Mouse (Mus musculus) CH12.LX (cell line): ENCODE results near the gene Vwa3b. TPM values are rescaled to one million over a fixed set of nuclear protein-coding genes. Genes with fewer than 3 reads are reported as not detected.

Source experiments
- DNase-seq: peaks from one replicate; pipeline ENCODE4 v3.0.0-alpha.2; 2013; ENCODE audit errors: extremely low read depth
- H3K27ac ChIP-seq: 2 replicates; pipeline ENCODE4 v1.5.1; 2012; ENCODE audit warnings: low read depth, mild to moderate bottlenecking, control low read depth, moderate library complexity; ENCODE audit not compliant: insufficient read depth
- H3K27me3 ChIP-seq: replicated peaks from 2 replicates; pipeline ENCODE3; 2012; ENCODE audit warnings: inconsistent platforms
- H3K36me3 ChIP-seq, 2 experiments: replicated peaks in 1 of 2; 2 replicates each; pipeline versions ENCODE3 to v1.6.1; 2012; ENCODE audit warnings: inconsistent platforms in 1 of 2, low read length in 1 of 2, mild to moderate bottlenecking in 1 of 2, mixed read lengths in 1 of 2, moderate library complexity in 1 of 2; ENCODE audit not compliant: control insufficient read depth in 1 of 2, insufficient read depth in 1 of 2
- H3K4me1 ChIP-seq, 2 experiments: 2 replicates each; pipeline ENCODE4 v1.6.1; 2012; ENCODE audit warnings: inconsistent platforms in 1 of 2, moderate library complexity in 1 of 2; ENCODE audit not compliant: insufficient read depth in 2 of 2, control insufficient read depth in 1 of 2
- H3K4me2 ChIP-seq: 2 replicates; pipeline ENCODE4 v1.6.1; 2012; ENCODE audit warnings: low read depth, mild to moderate bottlenecking, control low read depth; ENCODE audit not compliant: poor library complexity, insufficient read depth, severe bottlenecking
- H3K4me3 ChIP-seq, 3 experiments: fragments of 150-350 bp in 1 of 3; sonication (generic) in 1 of 3; replicated peaks in 1 of 3; 2 replicates each; pipeline versions ENCODE3 to v1.5.1; 2011 to 2012; ENCODE audit warnings: low read depth in 2 of 3, low read length in 2 of 3, mild to moderate bottlenecking in 2 of 3, moderate library complexity in 2 of 3, control low read depth in 1 of 3, improper control_type of control experiment in 1 of 3, inconsistent platforms in 1 of 3, mixed read lengths in 1 of 3; ENCODE audit not compliant: poor library complexity in 1 of 3
- H3K79me2 ChIP-seq: replicated peaks from 2 replicates; pipeline ENCODE4 v1.6.1; 2012; ENCODE audit warnings: mild to moderate bottlenecking, moderate library complexity; ENCODE audit not compliant: control insufficient read depth, poor library complexity, insufficient read depth, severe bottlenecking; ENCODE audit errors: extremely low read depth
- H3K9ac ChIP-seq: 2 replicates; pipeline ENCODE4 v1.6.1; 2012; ENCODE audit warnings: low read depth, mild to moderate bottlenecking, control low read depth, moderate library complexity; ENCODE audit not compliant: insufficient read depth
- H3K9me3 ChIP-seq: replicated peaks from 2 replicates; pipeline ENCODE3; 2012; ENCODE audit warnings: low read length, inconsistent platforms, mixed read lengths
- BHLHE40 ChIP-seq: IDR thresholded peaks from 2 replicates; pipeline ENCODE4 v1.6.1; 2011; ENCODE audit warnings: mild to moderate bottlenecking, low read depth, low read length, improper control_type of control experiment
- CHD1 ChIP-seq: IDR thresholded peaks from 2 replicates; pipeline ENCODE4 v1.6.1; 2012; ENCODE audit warnings: low read depth, low read length, improper control_type of control experiment, inconsistent platforms
- CTCF ChIP-seq, 2 experiments: IDR thresholded peaks in 1 of 2; conservative IDR thresholded peaks in 1 of 2; 2 replicates each; pipeline ENCODE4 v1.5.1; 2011 to 2012; ENCODE audit warnings: low read depth in 2 of 2, low read length in 2 of 2, improper control_type of control experiment in 1 of 2, inconsistent platforms in 1 of 2, mild to moderate bottlenecking in 1 of 2, moderate library complexity in 1 of 2
- E2F4 ChIP-seq: IDR thresholded peaks from 2 replicates; pipeline ENCODE4 v1.6.1; 2011; ENCODE audit warnings: low read depth, low read length, improper control_type of control experiment; ENCODE audit not compliant: insufficient replicate concordance
- EP300 ChIP-seq: IDR thresholded peaks from 2 replicates; pipeline ENCODE4 v1.6.1; 2011; ENCODE audit warnings: low read length, improper control_type of control experiment
- ETS1 ChIP-seq: conservative IDR thresholded peaks from 2 replicates; pipeline ENCODE4 v1.6.1; 2012; ENCODE audit warnings: low read depth, mild to moderate bottlenecking, inconsistent platforms, low read length, improper control_type of control experiment, moderate library complexity
- GABPA ChIP-seq: IDR thresholded peaks from 2 replicates; pipeline ENCODE4 v1.6.1; 2012; ENCODE audit warnings: low read depth, low read length, improper control_type of control experiment, inconsistent platforms; ENCODE audit not compliant: insufficient replicate concordance
- HCFC1 ChIP-seq: IDR thresholded peaks from 2 replicates; pipeline ENCODE4 v1.6.1; 2012; ENCODE audit warnings: low read depth, mild to moderate bottlenecking, inconsistent platforms, low read length, improper control_type of control experiment
- IRF4 ChIP-seq: IDR thresholded peaks from 2 replicates; pipeline ENCODE4 v1.6.1; 2014; ENCODE audit warnings: low read depth, mild to moderate bottlenecking, inconsistent platforms, low read length, improper control_type of control experiment
- JUND ChIP-seq: conservative IDR thresholded peaks from 2 replicates; pipeline ENCODE4 v1.6.1; 2011; ENCODE audit warnings: low read depth, low read length, improper control_type of control experiment
- KAT2A ChIP-seq: IDR thresholded peaks from 2 replicates; pipeline ENCODE4 v1.6.1; 2012; ENCODE audit warnings: low read length, improper control_type of control experiment, inconsistent platforms; ENCODE audit not compliant: insufficient replicate concordance
- MAZ ChIP-seq: IDR thresholded peaks from 2 replicates; pipeline ENCODE4 v1.6.1; 2012; ENCODE audit warnings: low read depth, mild to moderate bottlenecking, inconsistent platforms, low read length, improper control_type of control experiment, moderate library complexity
- MYC ChIP-seq: IDR thresholded peaks from 2 replicates; pipeline ENCODE4 v1.6.1; 2011; ENCODE audit warnings: low read depth, mild to moderate bottlenecking, improper control_type of control experiment, low read length
- NELFE ChIP-seq: IDR thresholded peaks from 2 replicates; pipeline ENCODE4 v1.6.1; 2011; ENCODE audit warnings: low read depth, low read length, improper control_type of control experiment
- NRF1 ChIP-seq: IDR thresholded peaks from 2 replicates; pipeline ENCODE4 v1.6.1; 2014; ENCODE audit warnings: low read depth, mild to moderate bottlenecking, inconsistent platforms, low read length, improper control_type of control experiment, moderate library complexity
- PAX5 ChIP-seq: IDR thresholded peaks from 2 replicates; pipeline ENCODE4 v1.6.1; 2012; ENCODE audit warnings: low read length, inconsistent platforms, mixed read lengths
- POLR2AphosphoS2 ChIP-seq: IDR thresholded peaks from 2 replicates; pipeline ENCODE4 v1.6.1; 2011; ENCODE audit warnings: low read depth, low read length, improper control_type of control experiment
- RAD21 ChIP-seq: IDR thresholded peaks from 2 replicates; pipeline ENCODE4 v1.6.1; 2011; ENCODE audit warnings: low read depth, mild to moderate bottlenecking, low read length, improper control_type of control experiment, moderate library complexity
- RCOR1 ChIP-seq: conservative IDR thresholded peaks from 2 replicates; pipeline ENCODE4 v1.6.1; 2012; ENCODE audit warnings: low read depth, mild to moderate bottlenecking, inconsistent platforms, low read length, improper control_type of control experiment
- SIN3A ChIP-seq: IDR thresholded peaks from 2 replicates; pipeline ENCODE4 v1.6.1; 2012; ENCODE audit warnings: low read length, improper control_type of control experiment, inconsistent platforms
- SMC3 ChIP-seq: IDR thresholded peaks from 2 replicates; pipeline ENCODE4 v1.6.1; 2011; ENCODE audit warnings: low read depth, low read length, improper control_type of control experiment
- TBP ChIP-seq: conservative IDR thresholded peaks from 2 replicates; pipeline ENCODE4 v1.6.1; 2011; ENCODE audit warnings: low read depth, low read length, improper control_type of control experiment
- TCF12 ChIP-seq: IDR thresholded peaks from 2 replicates; pipeline ENCODE4 v1.6.1; 2014; ENCODE audit warnings: low read depth, mild to moderate bottlenecking, inconsistent platforms, low read length, improper control_type of control experiment
- UBTF ChIP-seq: IDR thresholded peaks from 2 replicates; pipeline ENCODE4 v1.6.1; 2012; ENCODE audit warnings: low read depth, mild to moderate bottlenecking, inconsistent platforms, low read length, improper control_type of control experiment, moderate library complexity
- USF2 ChIP-seq: conservative IDR thresholded peaks from 2 replicates; pipeline ENCODE4 v1.6.1; 2011; ENCODE audit warnings: low read depth, low read length, improper control_type of control experiment
- ZC3H11A ChIP-seq: IDR thresholded peaks from 2 replicates; pipeline ENCODE4 v1.6.1; 2012; ENCODE audit warnings: low read depth, mild to moderate bottlenecking, inconsistent platforms, low read length, improper control_type of control experiment
- ZMIZ1 ChIP-seq: IDR thresholded peaks from 2 replicates; pipeline ENCODE4 v1.6.1; 2012; ENCODE audit warnings: low read depth, mild to moderate bottlenecking, inconsistent platforms, low read length, improper control_type of control experiment
- ZNF384 ChIP-seq: IDR thresholded peaks from 2 replicates; pipeline ENCODE4 v1.6.1; 2012; ENCODE audit warnings: low read depth, low read length, improper control_type of control experiment, inconsistent platforms
- dilution Hi-C: fragments of 300-500 bp; cut with MboI; formaldehyde crosslinking; loops from 2 replicates; pipeline ENCODE4 v1.14.3; 2020; ENCODE audit warnings: low sequenced_read_pairs; ENCODE audit not compliant: extremely low pct_unique_long_range_greater_than_20kb, extremely low pct_ligation_motif_present
- in situ Hi-C: fragments of 300-500 bp; cut with MboI; formaldehyde crosslinking; loops from 3 replicates; pipeline ENCODE4 v1.14.3; 2019; ENCODE audit warnings: low sequenced_read_pairs, low pct_ligation_motif_present, low pct_unique_long_range_greater_than_20kb, mixed read lengths
- polyA plus RNA-seq: library from polyadenylated mRNA; unstranded; fragments of >175 nt; gene quantifications from 2 replicates; pipeline ENCODE4 v1.2.1, GENCODE M21; 2012; ENCODE audit warnings: low read depth; ENCODE audit not compliant: insufficient read length
- total RNA-seq, 2 experiments: library from RNA; depleted of rRNA; stranded (reverse); fragments of 300-350 nt in 1 of 2; fragments of >200 nt in 1 of 2; gene quantifications; 2 replicates each; pipeline ENCODE4 v1.2.3; 2012 to 2014

The Vwa3b gene
- total and polyA plus RNA-seq, 3 experiments, result not detected

DNA sequence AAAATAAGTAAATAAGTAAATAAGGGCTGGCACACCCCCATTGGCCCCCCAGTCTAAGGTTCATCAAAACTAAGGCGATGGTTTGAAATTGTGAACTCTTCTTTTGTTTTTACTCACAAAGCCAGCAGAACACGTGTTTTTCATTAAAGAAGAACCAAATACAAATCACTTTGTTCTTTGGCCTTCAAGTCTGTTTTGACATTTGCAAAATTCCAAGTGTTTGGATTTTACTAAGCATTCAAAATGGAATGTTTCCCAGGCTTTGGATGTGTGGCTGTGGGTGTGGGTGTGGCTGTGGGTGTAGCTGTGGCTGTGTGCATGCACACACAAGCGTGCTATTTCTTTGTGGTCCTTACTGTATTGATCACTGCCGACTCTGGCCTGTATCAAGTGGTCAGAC is 27.3 kb downstream of the Vwa3b start:
- Histone ChIP-seq H3K4me3 (no peak overlapping the region), H3K27me3 (no peaks in the 10 kb centered on the region), H3K4me2 (no peak overlapping the region), H3K27ac (no peak overlapping the region), H3K79me2 (no peaks in the 10 kb centered on the region), H3K4me1 (no peaks in the 10 kb centered on the region), H3K9ac (no peak overlapping the region), H3K36me3 (no peaks in the 10 kb centered on the region), H3K9me3 (peaks cover 9% of the 10 kb centered on the region)
- dilution Hi-C loops, result no loop called here
- in situ Hi-C loops, result no loop called here
- no peak for DNase-seq
- TF ChIP-seq KAT2A (no peak), TBP (no peak), CHD1 (no peak), SIN3A (no peak), RCOR1 (no peak), UBTF (no peak), RAD21 (no peak), IRF4 (no peak), USF2 (no peak), ZMIZ1 (no peak), EP300 (no peak), SMC3 (no peak), MYC (no peak), ZNF384 (no peak), POLR2AphosphoS2 (no peak), GABPA (no peak)
- TF ChIP-seq, all 38 proteins: peak for 0

DNA sequence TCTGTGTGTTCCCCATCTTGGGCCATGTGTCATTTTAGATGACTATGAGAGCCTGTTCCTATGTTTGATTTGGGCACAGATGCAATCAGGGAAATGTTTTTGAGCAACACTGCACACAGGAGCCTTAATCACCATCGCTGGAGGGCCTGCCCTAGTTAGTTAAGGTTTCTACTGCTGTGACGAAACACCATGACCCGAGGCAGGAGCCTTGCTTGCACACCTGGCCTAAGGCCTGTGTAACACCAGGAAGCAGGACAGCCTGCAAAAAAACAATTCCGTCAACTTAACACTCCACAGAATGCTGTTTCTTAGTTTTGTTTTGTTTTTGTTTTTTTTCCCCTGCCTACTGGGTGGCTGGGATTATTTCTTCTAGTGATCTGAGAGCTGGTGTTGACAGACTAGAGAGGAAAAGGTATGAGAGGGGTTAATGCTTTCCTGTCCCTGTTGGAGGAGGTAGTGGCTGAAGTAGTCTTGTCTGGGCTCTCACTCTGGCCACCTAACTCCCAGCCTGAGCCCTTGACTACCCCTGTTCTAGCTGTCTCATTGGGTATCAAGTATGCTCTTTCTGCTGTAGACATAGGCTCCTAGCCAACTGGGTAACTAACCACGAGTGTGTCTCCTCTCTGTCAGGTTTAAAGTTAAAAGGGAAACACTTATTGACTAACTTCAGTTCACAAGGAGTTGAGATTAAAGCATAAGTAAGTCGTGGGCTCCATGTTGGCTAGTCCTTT is 30.6 kb downstream of the Vwa3b start:
- no peak for DNase-seq
- Histone ChIP-seq H3K4me1 (peaks cover 2 to 3% of the 10 kb centered on the region in 2 experiments; a peak in 3 of 4 replicates), H3K9ac (no peak overlapping the region), H3K79me2 (no peaks in the 10 kb centered on the region), H3K9me3 (peaks cover 9% of the 10 kb centered on the region), H3K36me3 (no peaks in the 10 kb centered on the region), H3K4me2 (no peak overlapping the region), H3K27ac (no peak overlapping the region), H3K4me3 (no peak overlapping the region), H3K27me3 (no peaks in the 10 kb centered on the region)
- in situ Hi-C loops (no loop called here), dilution Hi-C loops (no loop called here)
- TF ChIP-seq CTCF (conservative IDR thresholded peaks at IDR 0.05 in 1 of 2, IDR thresholded peaks at IDR 0.05 in 1 of 2; ENCODE audit: low read depth in 2 of 2, low read length in 2 of 2), result no peak
- no peak for TF ChIP-seq JUND
- TF ChIP-seq GABPA, result no peak
- TF ChIP-seq CHD1, result no peak
- TF ChIP-seq POLR2AphosphoS2, result no peak
- no peak for TF ChIP-seq HCFC1
- no peak for TF ChIP-seq ZC3H11A
- no peak for TF ChIP-seq MAZ
- no peak for TF ChIP-seq SIN3A
- no peak for TF ChIP-seq MYC
- TF ChIP-seq UBTF, result no peak
- TF ChIP-seq ETS1, result no peak
- no peak for TF ChIP-seq EP300
- no peak for TF ChIP-seq PAX5
- TF ChIP-seq NRF1, result no peak
- no peak for TF ChIP-seq TCF12
- no peak for TF ChIP-seq E2F4
- no peak for TF ChIP-seq NELFE
- no peak for TF ChIP-seq RCOR1
- no peak for TF ChIP-seq BHLHE40
